Mouse (Mus musculus) kidney, adult 11 months (tissue): Measurements from ENCODE around the gene Cyp4x1.

Experiments used
- DNase-seq: peaks from one replicate; pipeline ENCODE4 v3.0.0; 2022

The Cyp4x1 gene

DNA sequence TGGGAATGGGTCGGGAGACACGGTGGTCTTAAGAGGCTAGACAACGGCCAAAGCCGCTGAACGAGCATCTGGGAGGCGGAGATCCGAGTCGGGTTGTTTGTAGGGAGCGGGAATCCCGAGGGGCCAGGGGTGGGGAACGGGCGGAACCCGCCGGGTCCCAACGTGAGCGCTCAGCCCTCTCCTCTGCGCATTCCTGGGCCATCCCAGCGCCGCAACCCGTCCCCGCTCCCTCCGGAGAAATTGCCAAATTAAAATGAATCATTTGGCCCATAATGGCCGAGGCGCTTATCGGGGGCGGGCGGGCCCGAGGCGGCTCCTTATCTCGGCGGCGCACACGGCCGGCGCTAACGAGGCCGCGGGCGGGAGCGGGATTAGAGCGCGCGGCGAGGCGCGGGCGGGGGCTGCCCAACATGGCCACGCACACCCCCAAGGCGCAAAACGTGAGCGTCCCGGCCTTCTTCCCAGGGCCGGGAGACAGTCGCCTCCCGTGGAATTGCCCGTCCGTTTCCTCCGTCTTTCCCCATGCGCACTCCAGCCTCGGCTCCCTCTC, 77.6 kb downstream of the Cyp4x1 start, which contains the start of gene Tal1:
TSS of gene Tal1 (plus strand) at position 56 of the 550 bp plus-strand sequence.
- DNase-seq: no peak
